Mouse (Mus musculus) stomach, embryonic 14.5 days (tissue): ENCODE results near the gene Tekt3. TPM values are rescaled to one million over a fixed set of nuclear protein-coding genes. Genes with fewer than 3 reads are reported as not detected.
A peak's percentile ranks its signal among the peaks of the same experiment; 100 is the strongest.

Experiments used
- ATAC-seq: fragments of 200-750 bp; cut with Nextera tagmentation; 2 replicates; pipeline ENCODE4 v1.8.0; 2017; ENCODE audit warnings: low read depth, moderate TSS enrichment; ENCODE audit not compliant: insufficient number of reproducible peaks, insufficient read depth, low FRiP score
- H3K27ac ChIP-seq: fragments of 300-500 bp; sonication (generic); 2 replicates; pipeline ENCODE4 v1.5.1; 2014; ENCODE audit warnings: mild to moderate bottlenecking, low read length, moderate library complexity, mixed read lengths
- H3K27me3 ChIP-seq: fragments of 300-500 bp; sonication (generic); 2 replicates; pipeline ENCODE4 v1.6.1; 2014; ENCODE audit warnings: low read length, control low read depth, mixed read lengths; ENCODE audit not compliant: control insufficient read depth, insufficient read depth
- H3K36me3 ChIP-seq: fragments of 300-500 bp; sonication (generic); 2 replicates; pipeline ENCODE4 v1.6.1; 2014; ENCODE audit warnings: mild to moderate bottlenecking, control low read depth, low read length, moderate library complexity, mixed read lengths; ENCODE audit not compliant: control insufficient read depth, insufficient read depth
- H3K4me1 ChIP-seq: fragments of 300-500 bp; sonication (generic); 2 replicates; pipeline ENCODE4 v1.6.1; 2014; ENCODE audit warnings: low read length, control low read depth, mixed read lengths; ENCODE audit not compliant: control insufficient read depth, insufficient read depth
- H3K4me2 ChIP-seq: fragments of 300-500 bp; sonication (generic); replicated peaks from 2 replicates; pipeline ENCODE4 v1.6.1; 2014; ENCODE audit warnings: low read depth, low read length, control low read depth
- H3K4me3 ChIP-seq: fragments of 300-500 bp; sonication (generic); 2 replicates; pipeline ENCODE4 v1.5.1; 2014; ENCODE audit warnings: low read depth, low read length, control low read depth
- H3K9ac ChIP-seq: fragments of 300-500 bp; sonication (generic); replicated peaks from 2 replicates; pipeline ENCODE4 v1.6.1; 2014; ENCODE audit warnings: low read depth, mild to moderate bottlenecking, control low read depth, low read length, moderate library complexity, mixed read lengths
- H3K9me3 ChIP-seq: fragments of 300-500 bp; sonication (generic); 2 replicates; pipeline ENCODE4 v1.6.1; 2016; ENCODE audit warnings: low read depth, low read length, control low read depth; ENCODE audit not compliant: control insufficient read depth
- WGBS: fragments of 180-500 bp; shearing (Covaris S2); extraction: QIAGEN DNeasy Blood & Tissue Kit; methylation state at CpG from one replicate; pipeline ENCODE4 v1.1.7; 2014; 5-methylcytosine and 5-hydroxymethylcytosine counted together
- polyA plus RNA-seq: library from polyadenylated mRNA; unstranded; fragments of >200 nt; fragmentation: Nextera tagmentation; extraction: Ambion mirVana; gene quantifications from 2 replicates; pipeline ENCODE4 v1.2.1, GENCODE M21; 2014

Tekt3 gene
- polyA plus RNA-seq, 1 experiment from 2014 or later, result not detected

GRCm38 (mm10) chr11:63104026-63104425, 42.6 kb downstream of the Tekt3 start:
- Histone ChIP-seq H3K36me3 (no peaks in the 10 kb centered on the region), H3K27me3 (no peaks in the 10 kb centered on the region), H3K4me2 (no peak overlapping the region), H3K9ac (no peak overlapping the region), H3K4me3 (no peak overlapping the region), H3K27ac (no peak overlapping the region), H3K9me3 (no peaks in the 10 kb centered on the region), H3K4me1 (no peaks in the 10 kb centered on the region)
- 77% methylated on average over 2 of the region's 2 CpGs for WGBS
- no peak for ATAC-seq

DNA sequence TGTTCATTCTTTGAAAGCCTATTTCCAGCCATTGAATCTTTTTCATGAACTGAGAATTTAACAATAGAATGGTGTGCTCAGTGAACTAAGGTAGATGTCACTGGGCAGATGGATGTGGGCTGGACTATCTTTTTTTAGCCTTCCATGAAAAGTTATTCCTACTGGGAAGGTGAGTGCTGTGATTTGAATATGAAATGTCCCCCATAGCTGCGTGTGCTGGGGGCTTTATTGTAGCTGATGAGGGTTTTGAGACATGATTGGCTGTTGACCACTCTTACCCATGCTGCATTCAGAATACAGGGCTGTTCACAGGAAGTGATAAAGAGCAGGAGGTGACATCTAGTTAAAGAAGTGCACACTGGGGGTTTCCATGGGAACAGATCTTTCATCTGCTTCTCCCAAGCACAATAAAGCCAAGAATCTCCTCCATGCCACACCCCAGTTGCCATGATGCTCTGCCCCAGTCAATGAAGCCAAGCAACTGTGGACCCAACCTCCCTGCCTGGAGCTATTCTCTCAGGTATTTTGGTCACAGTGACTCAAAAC, 47.8 kb downstream of the Tekt3 start:
- Histone ChIP-seq H3K27me3 (no peaks in the 10 kb centered on the region), H3K4me3 (no peak overlapping the region), H3K4me1 (no peaks in the 10 kb centered on the region), H3K9me3 (no peaks in the 10 kb centered on the region), H3K9ac (no peak overlapping the region), H3K27ac (no peak overlapping the region), H3K36me3 (no peaks in the 10 kb centered on the region), H3K4me2 (no peak overlapping the region)
- no peak for ATAC-seq
- WGBS, result 58% methylated on average over 1 of the region's 1 CpGs

DNA sequence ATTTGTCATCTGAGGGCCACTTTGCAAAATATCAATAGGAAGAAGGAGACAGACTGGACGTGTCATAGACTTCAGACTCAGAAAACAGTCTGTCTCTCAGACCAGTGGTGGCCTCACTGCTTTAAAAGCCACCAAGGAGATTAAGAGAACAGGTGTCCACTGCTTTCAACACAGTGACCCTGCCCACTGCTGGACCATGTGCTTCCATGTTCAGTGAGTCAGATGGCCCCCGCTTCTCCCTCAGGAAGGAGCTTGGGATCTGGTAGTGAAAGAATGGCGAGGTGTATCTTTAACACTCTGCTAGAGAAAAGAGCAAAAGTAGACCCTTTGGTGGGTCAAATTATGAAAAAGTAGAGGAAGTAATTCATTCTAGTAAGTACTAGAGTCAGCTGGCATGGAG, 48.9 kb downstream of the Tekt3 start:
- Histone ChIP-seq H3K4me3 (no peak overlapping the region), H3K9ac (no peak overlapping the region), H3K9me3 (no peaks in the 10 kb centered on the region), H3K27me3 (no peaks in the 10 kb centered on the region), H3K4me2 (no peak overlapping the region), H3K4me1 (peaks cover 1% of the 10 kb centered on the region; the same call in 1 of the 2 replicates), H3K27ac (no peak overlapping the region), H3K36me3 (no peaks in the 10 kb centered on the region)
- no peak for ATAC-seq
- 82% methylated on average over 3 of the region's 3 CpGs for WGBS

GRCm38 (mm10) chr11:63114807-63115641, 53.6 kb downstream of the Tekt3 start:
- Histone ChIP-seq H3K27ac (peak overlapping the region; percentile 53), H3K4me1 (peaks cover 5% of the 10 kb centered on the region; the same call in 1 of the 2 replicates), H3K9me3 (no peaks in the 10 kb centered on the region), H3K9ac (no peak overlapping the region), H3K4me2 (no peak overlapping the region), H3K4me3 (no peak overlapping the region), H3K36me3 (no peaks in the 10 kb centered on the region), H3K27me3 (no peaks in the 10 kb centered on the region)
- no peak for ATAC-seq
- 66% methylated on average over 8 of the region's 8 CpGs for WGBS

DNA sequence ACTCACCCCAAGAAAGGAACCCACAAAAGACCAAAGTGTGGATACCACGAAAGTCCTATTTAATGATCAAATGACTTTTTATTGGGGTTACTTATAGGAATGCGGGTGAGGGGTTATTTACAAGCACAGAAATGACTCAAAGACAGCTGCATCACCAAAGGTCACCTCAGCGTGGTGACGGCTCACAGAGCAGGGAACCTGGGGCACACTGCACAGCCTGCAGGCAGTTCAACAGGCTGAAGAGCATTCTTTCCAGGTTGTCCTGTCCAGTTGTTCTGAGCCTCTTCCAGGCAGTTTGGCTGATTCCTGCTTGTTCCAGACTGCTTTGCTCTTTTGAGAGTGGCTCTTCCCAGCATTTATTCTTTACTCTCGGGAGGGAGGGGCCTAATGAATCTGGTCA, 55.2 kb downstream of the Tekt3 start:
- H3K27ac ChIP-seq, result no peak overlapping the region
- H3K9me3 ChIP-seq, result no peaks in the 10 kb centered on the region
- no peaks in the 10 kb centered on the region for H3K27me3 ChIP-seq

DNA sequence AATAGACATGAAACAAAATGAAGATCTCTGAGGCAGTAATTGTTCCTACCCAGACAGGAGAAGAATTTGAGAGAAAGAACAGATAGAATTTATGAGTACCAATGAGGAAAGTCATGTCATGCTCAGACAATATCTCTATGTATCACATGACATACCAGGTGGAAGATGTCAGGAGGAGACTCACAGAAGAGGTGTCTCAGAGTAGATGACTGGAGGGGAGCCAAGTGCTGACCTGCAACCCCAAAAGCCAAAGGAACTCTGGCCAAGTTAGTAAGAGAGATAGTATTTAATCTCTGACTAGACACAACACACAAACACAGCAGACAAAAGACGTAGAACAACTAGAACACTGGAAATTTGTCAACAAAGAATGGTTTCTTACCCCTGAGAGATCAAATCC, 55.8 kb downstream of the Tekt3 start:
- Histone ChIP-seq H3K9ac (no peak overlapping the region), H3K9me3 (no peaks in the 10 kb centered on the region), H3K4me1 (peaks cover 5% of the 10 kb centered on the region; the same call in 1 of the 2 replicates), H3K27me3 (no peaks in the 10 kb centered on the region), H3K4me2 (no peak overlapping the region), H3K36me3 (no peaks in the 10 kb centered on the region), H3K27ac (no peak overlapping the region), H3K4me3 (no peak overlapping the region)
- 50% methylated on average over 1 of the region's 1 CpGs for WGBS
- no peak for ATAC-seq

More for the DNA sequence above, 55.2 kb downstream of the Tekt3 start:
- no peak overlapping the region for H3K4me2 ChIP-seq
- no peak overlapping the region for H3K4me3 ChIP-seq
- H3K4me1 ChIP-seq, result peaks cover 5% of the 10 kb centered on the region; the same call in 1 of the 2 replicates
- H3K36me3 ChIP-seq, result no peaks in the 10 kb centered on the region
- no peak for ATAC-seq
- H3K9ac ChIP-seq, result no peak overlapping the region
- WGBS, result 88% methylated on average over 5 of the region's 5 CpGs

DNA sequence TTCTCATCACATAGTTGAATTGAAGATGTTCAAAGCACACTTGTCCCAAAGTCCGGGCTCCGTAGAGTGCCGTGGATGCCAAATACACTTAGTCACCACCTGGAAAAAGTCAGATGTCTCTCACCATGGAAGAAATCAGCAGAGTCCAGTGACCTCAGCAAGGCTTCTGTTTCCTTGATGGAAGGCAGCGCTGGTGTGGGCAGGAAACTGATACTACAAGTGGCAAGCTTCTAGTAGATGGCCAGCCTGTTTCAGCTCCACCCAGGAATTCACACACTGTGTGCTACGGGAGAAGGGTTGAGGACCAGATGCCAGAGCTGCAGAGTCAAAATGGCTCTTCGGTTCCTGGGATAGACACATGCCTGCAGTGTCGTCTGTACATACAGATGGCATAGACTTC, 58.3 kb downstream of the Tekt3 start:
- no peaks in the 10 kb centered on the region for H3K27me3 ChIP-seq
- no peak overlapping the region for H3K4me3 ChIP-seq
- peaks cover 5% of the 10 kb centered on the region; the same call in 1 of the 2 replicates for H3K4me1 ChIP-seq
- H3K9ac ChIP-seq, result no peak overlapping the region
- no peaks in the 10 kb centered on the region for H3K9me3 ChIP-seq
- H3K4me2 ChIP-seq, result no peak overlapping the region
- H3K36me3 ChIP-seq, result no peaks in the 10 kb centered on the region
- H3K27ac ChIP-seq, result no peak overlapping the region
- WGBS, result 80% methylated on average over 7 of the region's 7 CpGs
- no peak for ATAC-seq

DNA sequence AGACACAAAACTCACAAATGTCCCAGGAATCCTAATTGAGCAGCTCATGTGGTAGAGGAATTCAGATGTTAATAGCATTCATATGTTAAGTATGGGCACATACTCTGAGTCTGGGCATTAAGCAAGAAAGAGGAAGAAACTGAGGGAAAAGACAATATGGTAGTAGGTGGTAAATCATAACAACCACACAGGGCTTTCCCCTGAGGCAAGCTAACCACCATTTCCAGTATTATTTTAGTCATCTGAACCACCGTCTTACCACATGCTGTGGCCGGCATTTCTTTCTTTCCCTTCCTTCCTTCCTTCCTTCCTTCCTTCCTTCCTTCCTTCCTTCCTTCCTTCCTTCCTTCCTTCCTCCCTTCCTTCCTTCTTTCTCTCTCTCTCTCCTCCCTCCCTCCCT, 60.8 kb downstream of the Tekt3 start:
- no peak overlapping the region for H3K27ac ChIP-seq
- 87% methylated on average over 2 of the region's 2 CpGs for WGBS
- ATAC-seq, result no peak

More for the DNA sequence above, 60.8 kb downstream of the Tekt3 start:
- H3K4me1 ChIP-seq, result peaks cover 5% of the 10 kb centered on the region; the same call in 1 of the 2 replicates
- no peak overlapping the region for H3K4me3 ChIP-seq
- H3K36me3 ChIP-seq, result no peaks in the 10 kb centered on the region
- H3K27me3 ChIP-seq, result no peaks in the 10 kb centered on the region
- no peak overlapping the region for H3K4me2 ChIP-seq
- H3K9ac ChIP-seq, result no peak overlapping the region
- no peaks in the 10 kb centered on the region for H3K9me3 ChIP-seq
